Mouse (Mus musculus): ENCODE measurements around the gene Fads6.

Gene Fads6

GRCm38 (mm10) chr11:115318245-115319027 is 21.0 kb upstream of the Fads6 start:
- no peak for TF ChIP-seq GATA4 (IDR thresholded peaks at IDR 0.05; ENCODE audit: insufficient replicate concordance, low read length)

GRCm38 (mm10) chr11:115317204-115317603 is 19.7 kb upstream of the Fads6 start:
- TF ChIP-seq GATA4 (IDR thresholded peaks at IDR 0.05; ENCODE audit: insufficient replicate concordance, low read length), result no peak

GRCm38 (mm10) chr11:115314249-115314648 is 16.8 kb upstream of the Fads6 start:
- TF ChIP-seq GATA4 (IDR thresholded peaks at IDR 0.05; ENCODE audit: insufficient replicate concordance, low read length), result no peak

GRCm38 (mm10) chr11:115308781-115309180 is 11.3 kb upstream of the Fads6 start:
- no peak for TF ChIP-seq GATA4 (IDR thresholded peaks at IDR 0.05; ENCODE audit: insufficient replicate concordance, low read length)

DNA sequence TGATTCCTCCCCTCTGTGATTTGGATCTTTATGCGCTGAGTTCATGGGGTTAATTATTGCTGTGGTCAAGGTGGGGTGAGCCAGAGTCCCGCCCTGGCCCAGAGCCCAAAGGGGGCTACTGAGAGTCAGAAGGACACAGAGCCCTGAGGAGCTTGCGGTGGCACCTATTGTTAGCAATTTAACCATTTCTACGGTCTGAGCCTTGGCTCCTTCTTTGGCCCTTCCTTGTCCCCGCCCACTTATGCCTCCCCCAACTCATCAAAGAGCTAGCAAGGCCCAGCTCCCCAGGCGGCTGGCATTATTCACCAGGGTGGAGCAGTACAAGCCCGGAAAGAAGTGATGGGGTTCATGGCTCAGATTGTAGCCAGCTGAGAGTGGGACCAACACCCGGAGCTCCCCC is 9.4 kb upstream of the Fads6 start, which contains the start of gene Otop2:
TSS of gene Otop2 (plus strand) at position 301 of the 400 bp plus-strand sequence.
- no peak for TF ChIP-seq GATA4 (IDR thresholded peaks at IDR 0.05; ENCODE audit: insufficient replicate concordance, low read length)

DNA sequence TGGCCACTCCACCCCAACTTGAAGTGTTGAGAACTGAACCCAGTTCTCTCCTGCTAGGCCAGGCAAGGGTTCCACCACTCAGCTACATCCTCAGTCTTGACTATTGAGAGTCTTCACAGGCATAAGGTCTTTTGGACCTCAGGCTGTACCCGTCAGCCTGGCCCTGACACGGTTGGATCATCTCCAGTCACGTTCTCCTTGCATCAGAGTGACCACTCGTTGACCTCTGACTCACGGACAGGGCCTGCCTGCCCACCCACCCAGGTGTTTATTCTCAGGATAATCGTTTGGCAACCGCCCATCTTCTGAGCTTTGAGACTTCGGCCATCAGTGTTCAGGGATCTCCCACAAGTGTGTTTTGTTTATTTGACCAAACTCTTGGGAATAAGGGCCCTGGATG is 5.7 kb upstream of the Fads6 start:
- no peak for TF ChIP-seq GATA4 (IDR thresholded peaks at IDR 0.05; ENCODE audit: insufficient replicate concordance, low read length)

DNA sequence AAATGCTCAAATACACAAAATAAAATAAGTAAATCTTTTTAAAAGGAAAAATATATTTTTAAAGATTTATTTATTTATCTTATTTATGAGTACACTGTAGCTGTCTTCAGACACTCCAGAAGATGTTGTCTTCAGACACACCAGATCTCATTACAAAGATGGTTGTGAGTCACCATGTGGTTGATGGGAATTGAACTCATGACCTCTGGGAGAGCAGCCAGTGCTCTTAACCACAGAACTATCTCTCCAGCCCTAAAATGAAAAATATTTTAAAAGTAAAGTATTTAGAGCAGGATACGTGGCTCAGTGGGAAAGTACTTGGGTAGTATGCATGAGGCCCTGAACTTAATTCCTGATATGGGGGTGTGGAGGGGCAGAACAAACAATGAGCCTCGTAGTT is 3.9 kb upstream of the Fads6 start:
- no peak for TF ChIP-seq GATA4 (IDR thresholded peaks at IDR 0.05; ENCODE audit: insufficient replicate concordance, low read length)

DNA sequence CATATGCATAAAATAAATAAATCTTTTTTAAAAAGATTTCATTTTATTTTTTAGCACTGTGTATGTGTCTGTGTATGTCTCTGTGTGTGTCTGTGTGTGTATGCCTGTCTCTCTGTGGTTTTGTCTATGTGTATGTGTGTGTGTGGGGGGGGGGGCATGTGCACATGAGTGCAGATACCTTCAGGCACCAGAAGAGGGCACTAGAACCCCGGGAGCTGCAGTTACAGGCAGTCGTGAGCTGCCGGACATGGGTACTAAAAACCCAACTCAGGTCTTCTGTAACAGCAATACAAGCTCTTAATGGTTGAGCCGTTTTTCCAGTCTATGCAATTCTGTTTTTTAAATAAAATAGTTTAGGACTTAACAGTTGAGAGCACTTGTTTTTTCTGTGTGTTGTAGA is 3.3 kb upstream of the Fads6 start:
- no peak for TF ChIP-seq GATA4 (IDR thresholded peaks at IDR 0.05; ENCODE audit: insufficient replicate concordance, low read length)

- no peak for TF ChIP-seq GATA4 (IDR thresholded peaks at IDR 0.05; ENCODE audit: insufficient replicate concordance, low read length)
Observed at GRCm38 (mm10) chr11:115298160-115298559, 697 bp upstream of the Fads6 start.

DNA sequence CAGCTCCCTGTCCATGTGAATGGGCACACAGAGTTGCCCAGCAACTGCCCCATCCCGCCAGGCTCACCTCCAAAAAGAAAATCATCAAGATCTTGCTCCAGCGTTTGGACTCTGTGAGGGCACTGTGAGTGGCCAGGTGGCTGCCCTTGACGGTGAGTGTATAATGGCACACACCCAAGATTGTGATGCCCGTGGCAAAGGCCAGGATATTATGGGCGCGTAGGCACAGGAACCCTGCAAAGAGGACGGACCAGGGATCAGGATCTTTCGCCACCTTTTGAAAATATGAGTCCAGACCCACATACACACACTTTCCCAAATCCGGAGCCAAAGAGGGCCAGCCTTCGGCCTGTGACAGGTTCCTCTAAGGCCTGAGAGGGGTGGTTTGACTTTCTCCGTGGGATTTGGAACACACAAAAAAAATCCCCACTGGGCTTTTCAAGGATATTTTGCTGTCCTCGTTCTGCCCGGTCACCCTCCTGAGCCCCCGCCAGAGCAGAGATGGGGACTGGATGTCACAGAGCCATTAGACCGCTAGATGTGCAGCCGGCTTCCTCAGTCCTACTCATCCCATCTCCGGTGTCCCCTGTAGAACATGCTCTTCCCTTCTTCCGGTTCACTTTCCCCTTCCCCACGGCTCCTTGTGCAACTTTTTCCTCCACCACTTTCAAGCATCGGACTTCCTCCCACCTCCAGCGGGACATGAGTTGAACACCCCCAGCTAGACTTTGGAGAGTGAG is 822 bp downstream of the Fads6 start:
- TF ChIP-seq GATA4 (IDR thresholded peaks at IDR 0.05; ENCODE audit: insufficient replicate concordance, low read length), result no peak

GRCm38 (mm10) chr11:115295939-115296338 is 1.5 kb downstream of the Fads6 start:
- no peak for TF ChIP-seq GATA4 (IDR thresholded peaks at IDR 0.05; ENCODE audit: insufficient replicate concordance, low read length)

DNA sequence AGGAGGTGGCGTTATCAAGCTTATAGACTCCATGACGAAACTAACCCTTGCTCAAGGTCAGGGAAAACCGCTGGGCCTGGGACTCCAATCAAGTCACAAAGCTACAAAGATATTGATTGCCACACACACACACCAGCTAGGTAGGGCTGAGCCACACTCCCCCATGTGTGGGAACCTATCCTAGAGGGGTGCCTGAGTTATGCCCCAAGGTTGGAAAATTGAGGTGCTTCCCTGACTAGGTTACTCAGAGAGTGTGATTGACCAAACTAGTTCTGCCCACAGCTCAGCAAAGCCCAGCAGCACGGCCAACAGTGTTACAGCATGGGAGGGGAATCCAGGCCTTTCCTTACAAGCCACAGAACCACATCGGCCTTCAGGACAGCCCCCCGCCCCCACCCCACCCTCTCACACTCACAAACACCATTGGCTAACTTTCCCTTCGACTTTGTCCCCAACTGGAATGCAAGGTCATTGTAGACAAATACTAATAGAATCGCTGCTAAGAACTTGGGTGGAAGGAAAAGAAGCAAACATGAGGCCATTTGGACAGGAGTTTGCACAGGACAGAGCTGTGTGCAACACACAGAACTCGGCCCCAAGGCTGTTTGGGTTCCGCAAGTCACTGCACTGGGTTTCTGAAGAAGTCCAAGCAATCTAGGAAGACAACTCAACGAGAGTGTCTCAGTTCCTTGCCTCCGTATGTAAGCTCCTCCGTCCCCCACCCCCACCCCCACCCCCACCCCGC is 4.7 kb downstream of the Fads6 start:
- no peak for TF ChIP-seq GATA4 (IDR thresholded peaks at IDR 0.05; ENCODE audit: insufficient replicate concordance, low read length)

DNA sequence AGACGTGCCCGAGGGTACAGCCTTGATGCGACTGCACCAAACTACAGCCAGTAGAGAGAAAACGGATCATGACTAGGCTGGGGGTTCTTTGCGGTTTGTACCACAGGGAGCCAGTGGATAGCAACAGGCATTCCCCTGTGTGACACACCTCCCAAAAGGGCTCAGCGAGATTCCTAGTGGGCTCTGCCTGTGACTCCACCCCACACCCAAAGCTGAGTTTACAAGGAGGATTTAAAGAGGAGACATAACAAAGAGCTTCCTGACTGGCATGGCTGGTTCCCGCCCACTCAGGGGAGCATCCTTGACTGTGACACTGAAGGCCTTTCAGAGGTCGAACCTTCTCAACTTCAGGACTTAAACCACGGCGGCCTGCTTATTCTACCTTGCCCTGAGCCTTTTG is 6.0 kb downstream of the Fads6 start:
- no peak for TF ChIP-seq GATA4 (IDR thresholded peaks at IDR 0.05; ENCODE audit: insufficient replicate concordance, low read length)

DNA sequence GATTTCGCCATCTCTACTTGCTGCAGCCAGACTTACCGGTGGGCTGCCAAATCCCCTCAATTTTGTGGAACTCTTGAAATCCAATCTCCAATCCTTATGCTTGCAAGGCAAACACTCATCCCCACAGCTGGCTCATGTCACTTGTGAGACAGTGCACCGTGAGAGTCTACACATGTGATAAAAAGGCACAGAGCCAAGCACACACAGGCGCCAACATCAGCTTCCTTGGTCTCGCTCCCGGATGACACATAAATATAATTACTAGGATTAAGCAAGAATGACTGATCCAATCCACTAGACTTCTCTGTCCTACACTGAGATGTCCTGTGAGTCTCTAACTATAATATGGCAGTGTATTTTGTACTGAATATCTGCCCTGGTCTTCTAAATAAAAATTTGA is 6.5 kb downstream of the Fads6 start:
- TF ChIP-seq GATA4 (IDR thresholded peaks at IDR 0.05; ENCODE audit: insufficient replicate concordance, low read length), result no peak

- TF ChIP-seq GATA4 (IDR thresholded peaks at IDR 0.05; ENCODE audit: insufficient replicate concordance, low read length), result no peak
Observed at GRCm38 (mm10) chr11:115290314-115290713, 7.1 kb downstream of the Fads6 start.

DNA sequence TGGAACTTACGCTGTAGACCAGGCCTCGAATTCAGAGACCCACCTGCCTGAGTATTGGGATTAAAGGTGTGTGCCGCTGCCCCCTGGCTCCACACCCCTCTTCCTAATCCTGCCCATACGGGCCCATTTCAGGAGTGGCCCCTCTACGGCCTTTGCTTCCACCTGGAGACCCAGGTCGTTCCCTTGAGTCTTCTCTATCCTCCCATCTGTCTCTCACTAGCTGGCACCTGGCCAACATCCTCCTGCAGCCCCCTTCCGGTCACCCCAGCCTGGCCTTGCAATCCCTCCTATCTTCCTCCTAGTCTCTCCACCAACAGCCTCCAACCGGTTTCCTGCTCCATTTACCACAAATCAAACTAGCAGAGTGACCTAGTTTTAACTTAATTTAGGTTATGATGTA is 7.6 kb downstream of the Fads6 start:
- TF ChIP-seq GATA4 (IDR thresholded peaks at IDR 0.05; ENCODE audit: insufficient replicate concordance, low read length), result no peak

Data from liver, adult (tissue).